Mouse (Mus musculus): ENCODE measurements around the gene Rbms3.

- TF ChIP-seq POLR2A (IDR thresholded peaks at IDR 0.05; ENCODE audit: borderline replicate concordance, control insufficient read depth, low read depth, low read length) (no peak), CTCF (IDR thresholded peaks at IDR 0.05; ENCODE audit: control insufficient read depth, insufficient read depth, low read length) (no peak)
Observed at GRCm38 (mm10) chr9:117093551-117093950, 536.2 kb downstream of the Rbms3 start.

Measured in bone marrow, adult 2 months (tissue).